ENCODE assay signal across 8 mouse cellular contexts in the genomic region with DNA sequence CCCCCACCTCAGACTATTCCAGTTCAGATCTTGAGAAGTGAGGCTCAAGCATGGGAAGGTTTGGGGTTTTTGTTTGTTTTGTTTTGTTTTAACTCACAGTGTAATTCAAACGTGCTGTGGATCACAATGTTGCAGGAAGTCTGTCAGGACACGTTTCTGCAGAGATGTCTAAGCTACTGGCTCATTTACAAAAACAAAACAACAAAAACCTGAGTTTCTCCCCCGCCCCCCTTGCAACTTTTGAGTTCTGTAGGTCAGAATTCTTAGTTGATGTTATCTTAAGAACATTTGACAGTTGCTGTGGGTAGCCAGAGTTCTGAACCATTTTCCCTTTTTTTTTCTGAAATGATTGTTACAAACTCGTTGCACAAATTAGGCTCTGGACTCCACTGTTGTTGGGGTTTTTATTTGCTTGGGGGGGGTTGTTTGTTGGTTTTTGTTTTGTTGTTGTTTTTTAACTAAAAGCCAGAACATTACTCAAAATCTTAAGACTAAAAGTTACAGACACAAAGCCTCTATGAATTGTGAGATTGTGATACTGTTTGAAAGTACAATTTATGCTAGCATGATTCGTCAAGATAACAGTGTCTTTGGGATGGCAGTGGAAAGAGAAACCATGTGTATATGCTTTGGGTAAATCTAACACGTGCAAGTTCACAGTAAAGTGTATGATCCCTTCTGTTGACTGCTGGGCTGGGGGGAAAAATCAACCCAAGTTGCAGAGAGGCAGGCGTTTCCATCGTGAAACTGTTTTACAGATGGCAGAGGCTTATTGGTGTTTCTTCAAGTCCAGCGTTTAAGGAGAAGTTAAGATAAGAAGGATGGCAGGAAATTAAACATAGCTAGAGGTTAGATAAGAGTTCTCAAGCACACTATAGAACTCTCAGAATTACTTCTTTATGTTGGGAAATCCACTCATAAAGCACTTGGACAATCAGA. TPM values are rescaled to one million over a fixed set of nuclear protein-coding genes. Genes with fewer than 3 reads are reported as not detected.
DNase-seq lines count a peak whose midpoint lies in the region; ATAC-seq and TF ChIP-seq lines count a peak whose summit lies in the region.

No protein-coding gene starts in this region.

- intact Hi-C loops in left cerebral cortex, postnatal 10 days (cut with DNase I): loop anchor here (5.0 kb wide), 2 partner anchors 66 to 176 kb away; partner anchors contain the start of gene Gpm6b

- peak overlapping the region; percentile 41 for H3K4me2 ChIP-seq in intestine, embryonic 16.5 days (ENCODE audit: low read depth, low read length)
- peak overlapping the region; percentile 54 for H3K4me2 ChIP-seq in neural tube, embryonic 12.5 days (replicated peaks)

- H3K27me3 ChIP-seq in intestine, embryonic 16.5 days (replicated peaks; ENCODE audit: control insufficient read depth, insufficient read depth, low read length): no peaks in the 10 kb centered on the region
- H3K27me3 ChIP-seq in neural tube, embryonic 12.5 days (replicated peaks): no peaks in the 10 kb centered on the region

- WGBS in intestine, embryonic 16.5 days: 21% methylated on average over 9 of the region's 9 CpGs
- WGBS in neural tube, embryonic 12.5 days: 26% methylated on average over 9 of the region's 9 CpGs

- DNase-seq in layer of hippocampus, adult 2 months (ENCODE audit: low spot score in 2 of 2): no peak
- no peak for DNase-seq in layer of hippocampus, adult 9-10 months (ENCODE audit: low spot score)
- DNase-seq in left cerebral cortex, adult 9 months (ENCODE audit: low spot score in 2 of 2): no peak
- DNase-seq in left cerebral cortex, postnatal 10 days (ENCODE audit: extremely low spot score in 1 of 2, low spot score in 2 of 2): no peak
- DNase-seq in gastrocnemius, adult 8-10 months (ENCODE audit: low spot score in 2 of 2): no peak

- H3K4me1 ChIP-seq in brown adipose tissue, adult 24 weeks (ENCODE audit: control insufficient read depth, insufficient read depth, insufficient read length, low read length): no peaks in the 10 kb centered on the region
- no peaks in the 10 kb centered on the region for H3K4me1 ChIP-seq in intestine, embryonic 16.5 days (ENCODE audit: control insufficient read depth, insufficient read depth, low read length)
- H3K4me1 ChIP-seq in neural tube, embryonic 12.5 days: peaks cover 6% of the 10 kb centered on the region

- H3K27ac ChIP-seq in layer of hippocampus, adult 2 months: peak overlapping the region; percentile 91
- no peak overlapping the region for H3K27ac ChIP-seq in brown adipose tissue, adult 24 weeks (replicated peaks; ENCODE audit: low read depth, low read length)
- H3K27ac ChIP-seq in intestine, embryonic 16.5 days (ENCODE audit: low read length): no peak overlapping the region
- H3K27ac ChIP-seq in neural tube, embryonic 12.5 days: 0 out of 2 replicates have a peak overlapping the region, but pooled peaks have one; percentile 32

- ATAC-seq in intestine, embryonic 16.5 days: no peak
- no peak for ATAC-seq in neural tube, embryonic 12.5 days (ENCODE audit: low FRiP score, low read depth)

- no peaks in the 10 kb centered on the region for H3K9me3 ChIP-seq in intestine, embryonic 16.5 days (ENCODE audit: control insufficient read depth, low read length)
- H3K9me3 ChIP-seq in neural tube, embryonic 12.5 days: no peaks in the 10 kb centered on the region

- no peak for TF ChIP-seq CTCF in layer of hippocampus, adult 2 months (conservative IDR thresholded peaks at IDR 0.05)

- peak overlapping the region; percentile 56 for H3K9ac ChIP-seq in intestine, embryonic 16.5 days (ENCODE audit: low read depth, low read length)
- peak overlapping the region; percentile 51; the same call in 1 of the 2 replicates for H3K9ac ChIP-seq in neural tube, embryonic 12.5 days

- no peaks in the 10 kb centered on the region for H3K36me3 ChIP-seq in intestine, embryonic 16.5 days (ENCODE audit: control insufficient read depth, insufficient read depth, low read length)
- no peaks in the 10 kb centered on the region for H3K36me3 ChIP-seq in neural tube, embryonic 12.5 days

- H3K4me3 ChIP-seq in layer of hippocampus, adult 2 months: peak overlapping the region; percentile 60
- peak overlapping the region; percentile 88 for H3K4me3 ChIP-seq in brown adipose tissue, adult 24 weeks (ENCODE audit: insufficient read depth, low read depth, low read length)
- H3K4me3 ChIP-seq in intestine, embryonic 16.5 days (ENCODE audit: low read length): peak overlapping the region; percentile 61
- peak overlapping the region; percentile 44 for H3K4me3 ChIP-seq in neural tube, embryonic 12.5 days

RNA-seq across cellular contexts. Expression of gene Gemin8, which starts 0.8 kb away (rescaled TPM):
- total RNA-seq in layer of hippocampus, adult 2 months (2021): 10 to 100 TPM; 14.2 to 14.7 TPM
- 3.0 and 5.1 TPM in 2 replicates for polyA plus RNA-seq in brown adipose tissue, adult 24 weeks (2012; ENCODE audit: insufficient read depth, insufficient read length, missing spikeins)
- 5.0 and 7.0 TPM in 2 replicates for polyA plus RNA-seq in intestine, embryonic 16.5 days (2015; fragmentation: Nextera tagmentation; extraction: Ambion mirVana)
- polyA plus RNA-seq in neural tube, embryonic 12.5 days (2016; fragmentation: Nextera tagmentation; extraction: Ambion mirVana): 10.8 and 10.9 TPM in 2 replicates
- total RNA-seq in left cerebral cortex, postnatal 10 days (2021): 10 to 100 TPM; 10.1 to 10.8 TPM
- 1 to 10 TPM; 1.2 to 2.0 (median 1.4) TPM for total RNA-seq in gastrocnemius, adult 8-10 months (2022)

Comparison
In these comparisons a context has a peak if more than half of its experiments do, and no peak if none do; other contexts are left out.
1. H3K27ac ChIP-seq: peak in layer of hippocampus, adult 2 months (single experiment) and neural tube, embryonic 12.5 days (single experiment); none in brown adipose tissue, adult 24 weeks (single experiment) and intestine, embryonic 16.5 days (single experiment).
2. Peak in every context shown above with its lines, with median percentiles within 50 percentile points of each other: H3K4me3 ChIP-seq.